Mouse (Mus musculus) megakaryocyte, embryonic 14.5 days (primary cell): ENCODE data around the gene Impdh1. TPM values are rescaled to one million over a fixed set of nuclear protein-coding genes. Genes with fewer than 3 reads are reported as not detected.
A peak's percentile ranks its signal among the peaks of the same experiment; 100 is the strongest.
"Not testable (repeated sequence)": the region's sequence is repeated elsewhere in the genome, so short reads cannot be mapped to it uniquely, and the experiment has no call there.

Source experiments
- H3K27me3 ChIP-seq: replicated peaks from 2 replicates; pipeline ENCODE3; 2012; ENCODE audit warnings: inconsistent platforms
- H3K36me3 ChIP-seq: replicated peaks from 2 replicates; pipeline ENCODE3; 2012; ENCODE audit warnings: low read length, inconsistent platforms, mixed read lengths
- H3K4me1 ChIP-seq: 2 replicates; pipeline ENCODE4 v1.6.1; 2012; ENCODE audit warnings: inconsistent platforms
- H3K4me3 ChIP-seq: replicated peaks from 2 replicates; pipeline ENCODE3; 2012; ENCODE audit warnings: moderate library complexity, mild to moderate bottlenecking, inconsistent platforms
- H3K9me3 ChIP-seq: 2 replicates; pipeline ENCODE4 v1.6.1; 2012; ENCODE audit warnings: inconsistent platforms
- FLI1 ChIP-seq: IDR thresholded peaks from 2 replicates; pipeline ENCODE4 v1.6.1; 2012; ENCODE audit warnings: low read length, inconsistent platforms, mixed read lengths
- GATA1 ChIP-seq: IDR thresholded peaks from 3 replicates; pipeline ENCODE4 v1.6.1; 2012; ENCODE audit warnings: mixed read lengths, low read length, inconsistent platforms, borderline replicate concordance
- polyA plus RNA-seq: library from polyadenylated mRNA; stranded (reverse); fragments of >175 nt; gene quantifications from 2 replicates; pipeline ENCODE4 v1.2.3, GENCODE M21; 2012; ENCODE audit warnings: low replicate concordance; ENCODE audit not compliant: insufficient read depth

The Impdh1 gene
- polyA plus RNA-seq, 1 experiment: 281 TPM

DNA sequence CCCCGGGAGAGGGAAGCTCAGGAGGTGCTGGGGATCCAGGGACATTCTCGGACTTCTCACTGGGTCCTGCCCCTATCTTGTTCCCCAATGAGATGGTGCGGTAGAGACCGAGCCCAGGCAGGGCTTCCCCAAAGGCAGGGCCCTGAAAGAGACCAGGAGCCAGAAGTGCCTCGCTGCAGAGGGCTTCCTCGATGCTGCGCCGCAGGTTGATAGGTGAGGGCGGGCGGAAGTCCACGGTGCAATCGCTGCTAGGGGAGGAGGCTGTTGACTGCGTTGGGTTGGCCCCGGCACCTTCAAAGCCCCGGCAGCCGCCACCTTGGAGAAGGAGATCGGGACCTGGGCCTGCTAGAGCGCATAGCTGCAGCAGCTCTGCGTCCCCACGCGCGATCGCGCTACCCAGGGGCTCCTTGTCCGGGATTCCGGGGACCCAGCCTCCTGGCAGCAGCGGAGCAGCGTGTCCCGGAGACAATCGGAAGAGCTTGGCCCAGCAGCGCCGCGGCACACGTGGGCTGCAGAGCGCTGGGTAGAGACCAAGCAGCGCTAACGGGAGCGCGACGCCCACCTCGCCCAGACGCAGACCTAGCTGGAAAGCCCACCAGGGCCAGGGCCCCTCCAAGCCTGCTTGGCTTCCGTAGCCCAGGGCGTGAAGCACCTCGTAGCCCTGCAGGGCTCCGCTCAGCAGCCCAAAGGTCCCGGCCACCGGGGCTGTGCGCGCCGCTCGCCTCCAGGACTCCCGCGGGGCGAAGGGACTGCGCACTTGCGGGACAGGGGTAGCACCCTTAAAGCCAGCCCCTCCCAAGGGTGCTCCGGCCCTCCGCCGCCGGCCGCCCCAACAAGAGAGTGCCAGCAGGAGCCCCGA lies 45.9 kb downstream of the Impdh1 start:
- Histone ChIP-seq H3K9me3 (no peaks in the 10 kb centered on the region), H3K4me1 (peaks cover 36% of the 10 kb centered on the region), H3K27me3 (peaks cover 83% of the 10 kb centered on the region), H3K4me3 (peak overlapping the region; percentile 91), H3K36me3 (no peaks in the 10 kb centered on the region)
- no peak for TF ChIP-seq FLI1
- no peak for TF ChIP-seq GATA1

DNA sequence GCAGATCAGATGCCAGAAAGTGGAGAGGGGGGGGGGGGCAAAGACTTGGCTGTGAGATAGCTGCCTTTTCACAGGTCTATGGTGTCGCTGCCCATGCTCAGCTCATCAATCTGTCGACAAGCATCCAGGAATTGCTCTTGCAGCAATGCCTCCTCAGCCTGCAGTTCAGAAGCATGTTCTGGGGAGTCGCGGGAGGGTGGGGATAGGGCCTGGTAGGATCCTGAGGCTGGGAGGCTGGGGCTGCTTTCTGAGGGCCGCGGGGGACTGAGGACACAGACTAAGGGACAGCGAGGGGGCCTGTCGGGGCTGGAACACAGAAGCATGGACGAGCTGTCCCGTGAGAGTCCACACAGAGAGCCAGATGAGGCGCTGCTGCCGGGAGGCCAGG lies 46.5 kb downstream of the Impdh1 start:
- Histone ChIP-seq H3K4me3 (no peak overlapping the region), H3K4me1 (peaks cover 42% of the 10 kb centered on the region), H3K9me3 (no peaks in the 10 kb centered on the region), H3K36me3 (no peaks in the 10 kb centered on the region), H3K27me3 (peaks cover 76% of the 10 kb centered on the region)
- TF ChIP-seq GATA1 (no peak), FLI1 (no peak)

- peaks cover 68% of the 10 kb centered on the region for H3K27me3 ChIP-seq
- TF ChIP-seq FLI1 (no peak), GATA1 (no peak)
- H3K36me3 ChIP-seq: no peaks in the 10 kb centered on the region
- peaks cover 44% of the 10 kb centered on the region for H3K4me1 ChIP-seq
- H3K4me3 ChIP-seq: no peak overlapping the region
- H3K9me3 ChIP-seq: no peaks in the 10 kb centered on the region
Observed at GRCm38 (mm10) chr6:29168871-29169270, 47.3 kb downstream of the Impdh1 start.

- Histone ChIP-seq H3K36me3 (no peaks in the 10 kb centered on the region), H3K4me3 (no peak overlapping the region), H3K27me3 (peaks cover 42% of the 10 kb centered on the region), H3K9me3 (no peaks in the 10 kb centered on the region), H3K4me1 (peaks cover 60% of the 10 kb centered on the region)
- no peak for TF ChIP-seq FLI1
- no peak for TF ChIP-seq GATA1
Observed at GRCm38 (mm10) chr6:29166196-29166595, 50.0 kb downstream of the Impdh1 start.

- H3K9me3 ChIP-seq: no peaks in the 10 kb centered on the region
- TF ChIP-seq GATA1 (no peak), FLI1 (no peak)
Observed at GRCm38 (mm10) chr6:29164314-29165244, 51.6 kb downstream of the Impdh1 start, which contains the start of gene Rbm28. Gene Rbm28 (minus strand): TSS chr6:29165006.

DNA sequence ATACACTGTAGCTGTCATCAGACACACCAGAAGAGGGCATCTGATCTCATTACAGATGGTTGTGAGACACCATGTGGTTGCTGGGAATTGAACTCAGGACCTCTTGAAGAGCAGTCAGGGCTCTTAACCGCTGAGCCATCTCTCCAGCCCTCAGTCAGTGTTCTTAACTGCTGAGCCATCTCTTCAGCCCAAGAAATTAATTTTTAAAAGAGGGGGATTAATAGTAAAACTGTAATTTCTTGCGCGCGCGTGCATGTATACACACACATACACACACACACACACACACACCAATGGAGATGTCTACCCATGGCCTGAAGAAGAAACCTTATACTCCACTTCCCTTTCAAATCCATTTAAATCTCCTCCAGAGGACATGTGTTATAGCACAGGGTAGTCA lies 54.9 kb downstream of the Impdh1 start:
- H3K4me3 ChIP-seq: not testable (repeated sequence)
- Histone ChIP-seq H3K36me3 (peaks cover 41% of the 10 kb centered on the region), H3K4me1 (peaks cover 40% of the 10 kb centered on the region)

More at GRCm38 (mm10) chr6:29164314-29165244, 51.6 kb downstream of the Impdh1 start, which contains the start of gene Rbm28:
- H3K4me1 ChIP-seq: peaks cover 49% of the 10 kb centered on the region
- H3K36me3 ChIP-seq: peaks cover 8% of the 10 kb centered on the region
- H3K27me3 ChIP-seq: peaks cover 26% of the 10 kb centered on the region
- H3K4me3 ChIP-seq: peak within 1 kb of the TSS; percentile 98

DNA sequence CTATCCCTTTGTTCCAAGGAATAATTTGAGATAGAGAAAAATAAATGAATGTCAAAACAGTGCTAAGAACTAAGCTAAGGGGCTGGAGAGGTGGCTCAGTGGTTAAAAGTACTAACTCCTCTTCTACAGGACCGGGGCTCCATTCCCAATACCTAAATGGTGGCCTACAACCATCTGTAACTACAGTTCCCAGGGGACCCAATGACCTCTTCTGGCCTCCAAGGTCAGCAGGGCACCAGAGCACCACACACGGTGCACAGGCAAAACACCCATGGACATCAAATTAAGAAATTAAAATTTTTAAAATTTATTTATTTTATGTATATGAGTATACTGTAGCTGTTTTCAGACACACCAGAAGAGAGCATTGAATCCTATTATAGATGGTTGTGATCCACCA lies 55.4 kb downstream of the Impdh1 start:
- Histone ChIP-seq H3K36me3 (peaks cover 46% of the 10 kb centered on the region), H3K4me3 (no peak overlapping the region), H3K27me3 (no peaks in the 10 kb centered on the region), H3K4me1 (peaks cover 38% of the 10 kb centered on the region), H3K9me3 (no peaks in the 10 kb centered on the region)
- TF ChIP-seq FLI1 (no peak), GATA1 (no peak)

More for the DNA sequence above, 54.9 kb downstream of the Impdh1 start:
- not testable (repeated sequence) for H3K27me3 ChIP-seq, H3K9me3 ChIP-seq

- TF ChIP-seq GATA1 (no peak), FLI1 (no peak)
Observed at GRCm38 (mm10) chr6:29156326-29156725, 59.8 kb downstream of the Impdh1 start.

More at GRCm38 (mm10) chr6:29156326-29156725, 59.8 kb downstream of the Impdh1 start:
- Histone ChIP-seq H3K36me3 (peaks cover 91% of the 10 kb centered on the region), H3K4me1 (peaks cover 5% of the 10 kb centered on the region; the same call in 1 of the 2 replicates), H3K9me3 (no peaks in the 10 kb centered on the region), H3K27me3 (no peaks in the 10 kb centered on the region), H3K4me3 (no peak overlapping the region)

Other genes with a start within 250 kb of the Impdh1 start
- not detected in 2 replicates for gene Lep, start 156.1 kb downstream of the Impdh1 start, polyA plus RNA-seq
- gene Rbm28, start 51.4 kb downstream of the Impdh1 start, polyA plus RNA-seq: 0.61 and 10.4 TPM in 2 replicates
- gene Prrt4, start 36.8 kb downstream of the Impdh1 start, polyA plus RNA-seq: 36.9 and 51.1 TPM in 2 replicates
- 14.3 and 43.1 TPM in 2 replicates for gene Hilpda, start 56.1 kb upstream of the Impdh1 start, polyA plus RNA-seq
- gene Fam71f2, start 63.2 kb upstream of the Impdh1 start, polyA plus RNA-seq: not detected in 2 replicates
- not detected in 2 replicates for gene Fam71f1, start 102.8 kb upstream of the Impdh1 start, polyA plus RNA-seq
- gene Calu, start 131.7 kb upstream of the Impdh1 start, polyA plus RNA-seq: 6.4 and 8.2 TPM in 2 replicates
- not detected in 2 replicates for gene Opn1sw, start 172.1 kb upstream of the Impdh1 start, polyA plus RNA-seq
- not detected in 2 replicates for gene Ccdc136, start 179.9 kb upstream of the Impdh1 start, polyA plus RNA-seq
- gene Flnc, start 216.9 kb upstream of the Impdh1 start, polyA plus RNA-seq: not detected in 2 replicates